Mouse (Mus musculus) embryonic facial prominence, embryonic 13.5 days (tissue): Measurements from ENCODE around the gene Cog7. TPM values are rescaled to one million over a fixed set of nuclear protein-coding genes. Genes with fewer than 3 reads are reported as not detected.

ENCODE experiments used
- ATAC-seq: fragments of 200-750 bp; cut with Nextera tagmentation; 2 replicates; pipeline ENCODE4 v1.8.0; 2017; ENCODE audit warnings: low read depth; ENCODE audit not compliant: insufficient number of reproducible peaks, insufficient read depth, low FRiP score, low TSS enrichment
- H3K27ac ChIP-seq: fragments of 300-500 bp; sonication (generic); 2 replicates; pipeline ENCODE4 v1.5.1; 2015; ENCODE audit warnings: moderate library complexity, mild to moderate bottlenecking, inconsistent platforms
- H3K27me3 ChIP-seq: fragments of 300-500 bp; sonication (generic); 2 replicates; pipeline ENCODE4 v1.6.1; 2015; ENCODE audit warnings: mild to moderate bottlenecking, inconsistent platforms
- H3K36me3 ChIP-seq: fragments of 300-500 bp; sonication (generic); 2 replicates; pipeline ENCODE4 v1.6.1; 2015; ENCODE audit warnings: mild to moderate bottlenecking, inconsistent platforms
- H3K4me1 ChIP-seq: fragments of 300-500 bp; sonication (generic); 2 replicates; pipeline ENCODE4 v1.6.1; 2015; ENCODE audit warnings: inconsistent platforms
- H3K4me2 ChIP-seq: fragments of 300-500 bp; sonication (generic); 2 replicates; pipeline ENCODE4 v1.6.1; 2015; ENCODE audit warnings: moderate library complexity, mild to moderate bottlenecking, inconsistent platforms
- H3K4me3 ChIP-seq: fragments of 300-500 bp; sonication (generic); 2 replicates; pipeline ENCODE4 v1.5.1; 2015; ENCODE audit warnings: mild to moderate bottlenecking, inconsistent platforms
- H3K9ac ChIP-seq: fragments of 300-500 bp; sonication (generic); 2 replicates; pipeline ENCODE4 v1.6.1; 2015; ENCODE audit warnings: mild to moderate bottlenecking, inconsistent platforms
- H3K9me3 ChIP-seq: fragments of 300-500 bp; sonication (generic); 2 replicates; pipeline ENCODE4 v1.6.1; 2016; ENCODE audit warnings: inconsistent platforms
- WGBS: fragments of 180-500 bp; shearing (Covaris S2); methylation state at CpG from one replicate; pipeline ENCODE4 v1.1.7; 2015; ENCODE audit warnings: mixed read lengths; 5-methylcytosine and 5-hydroxymethylcytosine counted together
- polyA plus RNA-seq: library from polyadenylated mRNA; unstranded; fragments of >200 nt; fragmentation: Nextera tagmentation; extraction: Ambion mirVana; gene quantifications from 2 replicates; pipeline ENCODE4 v1.2.1, GENCODE M21; 2015

Cog7 gene
- polyA plus RNA-seq: 20.4 and 24.8 TPM in 2 replicates

GRCm38 (mm10) chr7:121981307-121981871 lies at the start of gene Cog7:
Gene Cog7, minus strand, starts transcription at chr7:121981711.
- peaks cover 3% of the 10 kb centered on the region; the same call in 1 of the 2 replicates for H3K4me1 ChIP-seq
- H3K27me3 ChIP-seq: no peaks in the 10 kb centered on the region
- peak; percentile 75; the same call in 1 of the 2 replicates for ATAC-seq
- peak within 1 kb of the TSS; percentile 67 for H3K4me2 ChIP-seq
- H3K9ac ChIP-seq: peak within 1 kb of the TSS; percentile 84
- H3K27ac ChIP-seq: no peak within 1 kb of the TSS
- under 1% methylated on average over 53 of the region's 55 CpGs for WGBS
- peaks cover 11% of the 10 kb centered on the region; the same call in 1 of the 2 replicates for H3K36me3 ChIP-seq
- H3K4me3 ChIP-seq: peak within 1 kb of the TSS; percentile 74
- no peaks in the 10 kb centered on the region for H3K9me3 ChIP-seq

- no peaks in the 10 kb centered on the region for H3K27me3 ChIP-seq
- H3K4me1 ChIP-seq: peaks cover 20% of the 10 kb centered on the region
- 92% methylated on average over 2 of the region's 2 CpGs for WGBS
- H3K9ac ChIP-seq: no peak overlapping the region
- H3K4me2 ChIP-seq: no peak overlapping the region
- H3K36me3 ChIP-seq: peaks cover 4% of the 10 kb centered on the region; the same call in 1 of the 2 replicates
- no peak for ATAC-seq
- no peak overlapping the region for H3K27ac ChIP-seq
- no peaks in the 10 kb centered on the region for H3K9me3 ChIP-seq
- H3K4me3 ChIP-seq: no peak overlapping the region
Measured at GRCm38 (mm10) chr7:122022131-122022530, 40.6 kb upstream of the Cog7 start.

GRCm38 (mm10) chr7:122020667-122021354 lies 39.3 kb upstream of the Cog7 start, which contains the start of gene Gga2:
Gene Gga2, minus strand, starts transcription at chr7:122021222.
- H3K4me1 ChIP-seq: peaks cover 23% of the 10 kb centered on the region
- whole genome bisulfite sequencing: under 1% methylated on average over 50 of the region's 50 CpGs
- H3K27ac ChIP-seq: peak within 1 kb of the TSS; percentile 80
- H3K4me3 ChIP-seq: peak within 1 kb of the TSS; percentile 79
- H3K9me3 ChIP-seq: no peaks in the 10 kb centered on the region
- ATAC-seq: peak; percentile 79; the same call in 1 of the 2 replicates
- no peaks in the 10 kb centered on the region for H3K27me3 ChIP-seq
- peak within 1 kb of the TSS; percentile 91 for H3K9ac ChIP-seq
- peaks cover 9% of the 10 kb centered on the region; the same call in 1 of the 2 replicates for H3K36me3 ChIP-seq
- H3K4me2 ChIP-seq: peak within 1 kb of the TSS; percentile 67

GRCm38 (mm10) chr7:122020273-122020666 lies 38.8 kb upstream of the Cog7 start:
- 2% methylated on average over 6 of the region's 6 CpGs for WGBS
- H3K9me3 ChIP-seq: no peaks in the 10 kb centered on the region
- H3K4me3 ChIP-seq: peak overlapping the region; percentile 79
- H3K27me3 ChIP-seq: no peaks in the 10 kb centered on the region
- peak overlapping the region; percentile 67 for H3K4me2 ChIP-seq
- peak overlapping the region; percentile 80 for H3K27ac ChIP-seq
- H3K9ac ChIP-seq: peak overlapping the region; percentile 91
- ATAC-seq: 0 out of 2 replicates have a peak, but pooled peaks have one; percentile 13
- peaks cover 29% of the 10 kb centered on the region for H3K4me1 ChIP-seq
- H3K36me3 ChIP-seq: peaks cover 9% of the 10 kb centered on the region; the same call in 1 of the 2 replicates

GRCm38 (mm10) chr7:122018978-122019377 lies 37.5 kb upstream of the Cog7 start:
- ATAC-seq: no peak
- WGBS: 83% methylated on average over 7 of the region's 7 CpGs
- Histone ChIP-seq H3K9ac (no peak overlapping the region), H3K4me2 (peak overlapping the region; percentile 67), H3K27ac (no peak overlapping the region), H3K9me3 (no peaks in the 10 kb centered on the region), H3K4me1 (peaks cover 34% of the 10 kb centered on the region), H3K36me3 (peaks cover 14% of the 10 kb centered on the region; the same call in 1 of the 2 replicates), H3K27me3 (no peaks in the 10 kb centered on the region), H3K4me3 (peak overlapping the region; percentile 79)

GRCm38 (mm10) chr7:122018247-122018646 lies 36.7 kb upstream of the Cog7 start:
- ATAC-seq: no peak
- Histone ChIP-seq H3K9me3 (no peaks in the 10 kb centered on the region), H3K4me3 (0 out of 2 replicates have a peak overlapping the region, but pooled peaks have one; percentile 79), H3K4me2 (peak overlapping the region; percentile 67), H3K4me1 (peaks cover 34% of the 10 kb centered on the region), H3K9ac (peak overlapping the region; percentile 36; the same call in 1 of the 2 replicates), H3K36me3 (peaks cover 14% of the 10 kb centered on the region; the same call in 1 of the 2 replicates), H3K27ac (no peak overlapping the region), H3K27me3 (no peaks in the 10 kb centered on the region)
- WGBS: 81% methylated on average over 3 of the region's 3 CpGs

- Histone ChIP-seq H3K4me1 (peaks cover 34% of the 10 kb centered on the region), H3K27me3 (no peaks in the 10 kb centered on the region), H3K4me2 (no peak overlapping the region), H3K36me3 (peaks cover 33% of the 10 kb centered on the region), H3K4me3 (no peak overlapping the region), H3K27ac (no peak overlapping the region; the same call in 1 of the 2 replicates), H3K9ac (no peak overlapping the region), H3K9me3 (no peaks in the 10 kb centered on the region)
- WGBS: 67% methylated on average over 10 of the region's 10 CpGs
- no peak for ATAC-seq
Measured at GRCm38 (mm10) chr7:122015734-122016133, 34.2 kb upstream of the Cog7 start.

- Histone ChIP-seq H3K4me3 (no peak overlapping the region), H3K27me3 (no peaks in the 10 kb centered on the region), H3K27ac (no peak overlapping the region; the same call in 1 of the 2 replicates), H3K9ac (peak overlapping the region; percentile 27; the same call in 1 of the 2 replicates), H3K4me2 (no peak overlapping the region), H3K9me3 (no peaks in the 10 kb centered on the region), H3K36me3 (peaks cover 39% of the 10 kb centered on the region), H3K4me1 (peaks cover 34% of the 10 kb centered on the region)
- no peak for ATAC-seq
- 54% methylated on average over 8 of the region's 8 CpGs for WGBS
Measured at GRCm38 (mm10) chr7:122015105-122015504, 33.6 kb upstream of the Cog7 start.

- 86% methylated on average over 10 of the region's 10 CpGs for WGBS
- H3K27me3 ChIP-seq: no peaks in the 10 kb centered on the region
- no peak overlapping the region for H3K4me2 ChIP-seq
- no peak overlapping the region for H3K9ac ChIP-seq
- peaks cover 14% of the 10 kb centered on the region for H3K4me1 ChIP-seq
- ATAC-seq: no peak
- H3K36me3 ChIP-seq: peaks cover 56% of the 10 kb centered on the region
- H3K27ac ChIP-seq: no peak overlapping the region
- no peaks in the 10 kb centered on the region for H3K9me3 ChIP-seq
- no peak overlapping the region for H3K4me3 ChIP-seq
Measured at GRCm38 (mm10) chr7:122012949-122013348, 31.4 kb upstream of the Cog7 start.

GRCm38 (mm10) chr7:122012370-122012769 lies 30.9 kb upstream of the Cog7 start:
- Histone ChIP-seq H3K27ac (no peak overlapping the region), H3K4me3 (no peak overlapping the region), H3K36me3 (peaks cover 60% of the 10 kb centered on the region), H3K4me2 (no peak overlapping the region), H3K9ac (no peak overlapping the region), H3K27me3 (no peaks in the 10 kb centered on the region), H3K9me3 (no peaks in the 10 kb centered on the region), H3K4me1 (peaks cover 14% of the 10 kb centered on the region)
- WGBS: 96% methylated on average over 4 of the region's 4 CpGs
- no peak for ATAC-seq

- Histone ChIP-seq H3K9ac (no peak overlapping the region), H3K4me1 (no peaks in the 10 kb centered on the region), H3K4me3 (no peak overlapping the region), H3K27ac (no peak overlapping the region), H3K36me3 (peaks cover 92% of the 10 kb centered on the region), H3K4me2 (no peak overlapping the region), H3K9me3 (no peaks in the 10 kb centered on the region), H3K27me3 (no peaks in the 10 kb centered on the region)
- 66% methylated on average over 7 of the region's 8 CpGs for WGBS
- ATAC-seq: no peak
Measured at GRCm38 (mm10) chr7:122000396-122000795, 18.9 kb upstream of the Cog7 start.
